Mouse (Mus musculus): ENCODE measurements around the gene Gm6592.
"Not testable (repeated sequence)": the region's sequence is repeated elsewhere in the genome, so short reads cannot be mapped to it uniquely, and the experiment has no call there.

GRCm38 (mm10) chrX:8803391-8803790 is 40.4 kb upstream of the Gm6592 start, which contains the start of gene Ssxb5:
- TF ChIP-seq CTCF (IDR thresholded peaks at IDR 0.05; ENCODE audit: low read depth, low read length); TAL1 (conservative IDR thresholded peaks at IDR 0.05; ENCODE audit: low read depth, low read length); GATA1 (IDR thresholded peaks at IDR 0.05; ENCODE audit: borderline replicate concordance, low read length); GATA2 (IDR thresholded peaks at IDR 0.05; ENCODE audit: borderline replicate concordance, low read depth, low read length): not testable (repeated sequence)
